Mouse (Mus musculus) embryonic facial prominence, embryonic 13.5 days (tissue): Measurements from ENCODE around the gene Gm21988. TPM values are rescaled to one million over a fixed set of nuclear protein-coding genes. Genes with fewer than 3 reads are reported as not detected.

Experiments
- ATAC-seq: fragments of 200-750 bp; cut with Nextera tagmentation; 2 replicates; pipeline ENCODE4 v1.8.0; 2017; ENCODE audit warnings: low read depth; ENCODE audit not compliant: insufficient number of reproducible peaks, insufficient read depth, low FRiP score, low TSS enrichment
- H3K27ac ChIP-seq: fragments of 300-500 bp; sonication (generic); 2 replicates; pipeline ENCODE4 v1.5.1; 2015; ENCODE audit warnings: moderate library complexity, mild to moderate bottlenecking, inconsistent platforms
- H3K27me3 ChIP-seq: fragments of 300-500 bp; sonication (generic); 2 replicates; pipeline ENCODE4 v1.6.1; 2015; ENCODE audit warnings: mild to moderate bottlenecking, inconsistent platforms
- H3K36me3 ChIP-seq: fragments of 300-500 bp; sonication (generic); 2 replicates; pipeline ENCODE4 v1.6.1; 2015; ENCODE audit warnings: mild to moderate bottlenecking, inconsistent platforms
- H3K4me1 ChIP-seq: fragments of 300-500 bp; sonication (generic); 2 replicates; pipeline ENCODE4 v1.6.1; 2015; ENCODE audit warnings: inconsistent platforms
- H3K4me2 ChIP-seq: fragments of 300-500 bp; sonication (generic); 2 replicates; pipeline ENCODE4 v1.6.1; 2015; ENCODE audit warnings: moderate library complexity, mild to moderate bottlenecking, inconsistent platforms
- H3K4me3 ChIP-seq: fragments of 300-500 bp; sonication (generic); 2 replicates; pipeline ENCODE4 v1.5.1; 2015; ENCODE audit warnings: mild to moderate bottlenecking, inconsistent platforms
- H3K9ac ChIP-seq: fragments of 300-500 bp; sonication (generic); 2 replicates; pipeline ENCODE4 v1.6.1; 2015; ENCODE audit warnings: mild to moderate bottlenecking, inconsistent platforms
- H3K9me3 ChIP-seq: fragments of 300-500 bp; sonication (generic); 2 replicates; pipeline ENCODE4 v1.6.1; 2016; ENCODE audit warnings: inconsistent platforms
- WGBS: fragments of 180-500 bp; shearing (Covaris S2); methylation state at CpG from one replicate; pipeline ENCODE4 v1.1.7; 2015; ENCODE audit warnings: mixed read lengths; 5-methylcytosine and 5-hydroxymethylcytosine counted together
- polyA plus RNA-seq: library from polyadenylated mRNA; unstranded; fragments of >200 nt; fragmentation: Nextera tagmentation; extraction: Ambion mirVana; gene quantifications from 2 replicates; pipeline ENCODE4 v1.2.1, GENCODE M21; 2015

Gm21988 gene
- polyA plus RNA-seq, 1 experiment from 2014 or later: 13.9 TPM

DNA sequence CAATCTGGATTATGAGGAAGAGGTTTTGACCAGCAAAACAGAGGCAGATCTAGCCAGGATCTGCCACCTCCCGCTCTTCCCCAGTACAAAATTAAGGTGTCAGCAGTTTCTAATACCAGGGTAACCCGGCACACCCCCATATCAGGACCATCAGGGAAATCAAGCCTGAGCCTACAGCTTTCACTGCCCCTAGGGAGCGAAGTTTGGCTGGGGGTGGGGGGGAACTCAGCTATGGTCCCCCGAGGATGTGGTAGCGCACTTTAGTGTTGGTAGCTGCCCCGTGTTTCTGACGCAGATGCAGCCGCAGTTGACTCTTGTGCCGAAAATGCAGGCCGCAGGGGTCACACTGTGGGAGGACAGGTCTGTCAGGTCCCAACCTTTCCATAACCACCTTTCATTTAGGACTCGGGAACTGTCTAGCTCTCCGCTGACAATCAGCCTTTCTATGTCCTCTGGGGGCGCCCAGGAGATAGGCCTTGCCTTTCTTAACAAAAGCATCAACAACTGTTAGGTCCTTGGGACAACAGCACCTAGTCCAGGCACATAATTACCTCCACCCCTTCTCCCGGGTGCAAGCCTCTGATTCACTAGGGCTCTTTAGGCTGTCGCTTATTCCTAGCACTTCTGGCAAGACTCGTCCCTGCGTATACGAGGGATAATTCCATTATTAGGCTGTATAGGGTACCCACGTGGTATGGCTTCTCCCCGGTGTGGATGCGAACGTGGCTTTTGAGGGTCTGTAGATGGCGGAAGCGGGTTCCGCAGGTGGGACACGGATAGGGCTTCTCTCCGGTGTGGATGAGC, 13.6 kb downstream of the Gm21988 start:
- H3K4me2 ChIP-seq: peak overlapping the region; percentile 52
- H3K4me3 ChIP-seq: peak overlapping the region; percentile 30
- H3K4me1 ChIP-seq: peaks cover 45% of the 10 kb centered on the region
- no peaks in the 10 kb centered on the region for H3K36me3 ChIP-seq
- H3K9ac ChIP-seq: peak overlapping the region; percentile 55; the same call in 1 of the 2 replicates
- WGBS: 15% methylated on average over 27 of the region's 27 CpGs
- H3K27me3 ChIP-seq: peaks cover 84% of the 10 kb centered on the region
- no peak for ATAC-seq
- H3K9me3 ChIP-seq: no peaks in the 10 kb centered on the region
- no peak overlapping the region for H3K27ac ChIP-seq

DNA sequence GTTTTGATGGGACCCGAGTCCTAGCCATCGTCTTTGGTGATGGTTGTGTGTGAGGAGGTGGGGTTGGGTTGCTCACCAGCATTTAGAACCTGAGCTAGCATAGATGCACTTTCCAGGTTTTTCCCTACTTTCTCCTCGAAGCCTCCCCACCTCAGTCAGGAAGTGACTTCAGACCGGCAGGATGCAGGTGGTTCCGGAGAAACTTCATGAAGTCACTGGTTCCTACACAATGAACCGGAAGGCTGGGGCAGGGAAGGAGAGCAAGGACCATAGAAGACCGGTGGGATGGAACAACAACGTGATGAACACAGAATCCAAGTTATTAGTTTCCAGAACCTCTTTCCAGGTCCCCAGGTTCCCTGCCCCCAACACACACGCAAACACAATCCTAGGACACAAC, 15.9 kb downstream of the Gm21988 start:
- H3K4me3 ChIP-seq: no peak overlapping the region
- H3K27ac ChIP-seq: no peak overlapping the region
- no peak for ATAC-seq
- no peak overlapping the region for H3K9ac ChIP-seq
- H3K36me3 ChIP-seq: no peaks in the 10 kb centered on the region
- no peak overlapping the region for H3K4me2 ChIP-seq
- peaks cover 63% of the 10 kb centered on the region for H3K27me3 ChIP-seq
- 88% methylated on average over 9 of the region's 9 CpGs for WGBS
- no peaks in the 10 kb centered on the region for H3K9me3 ChIP-seq
- H3K4me1 ChIP-seq: peaks cover 45% of the 10 kb centered on the region

DNA sequence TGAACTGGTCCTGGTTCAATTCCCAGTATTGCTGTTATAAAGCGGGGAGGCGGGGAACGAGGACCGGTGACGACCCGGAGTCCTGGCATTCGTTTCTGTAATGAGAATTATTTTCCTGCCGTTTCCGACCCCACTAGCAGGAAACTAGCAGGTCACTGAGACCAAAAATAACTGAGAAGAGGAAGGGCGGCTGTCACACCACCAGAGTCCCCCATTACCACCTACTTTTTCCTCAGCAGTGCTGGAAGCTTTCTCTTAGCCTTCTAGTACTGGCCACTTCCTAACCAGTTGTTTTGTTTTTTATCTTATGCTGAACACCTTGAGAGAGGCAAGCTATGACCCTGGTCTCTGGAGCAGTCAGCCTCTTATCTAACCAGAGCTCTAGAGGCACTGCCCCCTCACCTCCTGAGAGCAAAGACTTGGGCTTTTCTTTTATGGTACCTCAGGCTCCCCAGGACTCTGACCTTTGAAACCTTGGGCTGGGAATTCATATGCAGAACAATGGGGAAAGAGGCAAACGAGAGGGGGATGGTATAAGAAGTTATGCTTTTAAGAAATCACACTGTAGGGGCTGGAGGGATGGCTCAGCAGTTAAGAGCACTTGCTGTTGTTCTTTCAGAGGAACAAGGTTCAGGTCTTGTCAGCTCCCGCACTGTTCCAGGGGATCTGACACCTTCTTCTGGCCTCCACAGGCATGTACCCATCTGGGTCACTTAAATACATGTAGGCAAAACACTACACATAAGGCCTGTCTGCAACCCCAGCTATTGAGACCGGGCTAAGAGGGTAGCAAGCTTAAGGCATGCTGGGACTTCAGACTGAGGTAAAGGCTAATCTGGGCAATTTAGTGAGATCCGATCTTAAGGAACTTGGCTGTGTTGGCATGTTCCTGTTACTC, 17.8 kb downstream of the Gm21988 start:
- H3K4me3 ChIP-seq: peak overlapping the region; percentile 59
- peaks cover 47% of the 10 kb centered on the region for H3K4me1 ChIP-seq
- 10% methylated on average over 14 of the region's 14 CpGs for WGBS
- peaks cover 55% of the 10 kb centered on the region for H3K27me3 ChIP-seq
- H3K36me3 ChIP-seq: peaks cover 10% of the 10 kb centered on the region
- H3K9ac ChIP-seq: peak overlapping the region; percentile 77
- no peak for ATAC-seq
- H3K9me3 ChIP-seq: no peaks in the 10 kb centered on the region
- peak overlapping the region; percentile 81 for H3K27ac ChIP-seq
- peak overlapping the region; percentile 92 for H3K4me2 ChIP-seq

DNA sequence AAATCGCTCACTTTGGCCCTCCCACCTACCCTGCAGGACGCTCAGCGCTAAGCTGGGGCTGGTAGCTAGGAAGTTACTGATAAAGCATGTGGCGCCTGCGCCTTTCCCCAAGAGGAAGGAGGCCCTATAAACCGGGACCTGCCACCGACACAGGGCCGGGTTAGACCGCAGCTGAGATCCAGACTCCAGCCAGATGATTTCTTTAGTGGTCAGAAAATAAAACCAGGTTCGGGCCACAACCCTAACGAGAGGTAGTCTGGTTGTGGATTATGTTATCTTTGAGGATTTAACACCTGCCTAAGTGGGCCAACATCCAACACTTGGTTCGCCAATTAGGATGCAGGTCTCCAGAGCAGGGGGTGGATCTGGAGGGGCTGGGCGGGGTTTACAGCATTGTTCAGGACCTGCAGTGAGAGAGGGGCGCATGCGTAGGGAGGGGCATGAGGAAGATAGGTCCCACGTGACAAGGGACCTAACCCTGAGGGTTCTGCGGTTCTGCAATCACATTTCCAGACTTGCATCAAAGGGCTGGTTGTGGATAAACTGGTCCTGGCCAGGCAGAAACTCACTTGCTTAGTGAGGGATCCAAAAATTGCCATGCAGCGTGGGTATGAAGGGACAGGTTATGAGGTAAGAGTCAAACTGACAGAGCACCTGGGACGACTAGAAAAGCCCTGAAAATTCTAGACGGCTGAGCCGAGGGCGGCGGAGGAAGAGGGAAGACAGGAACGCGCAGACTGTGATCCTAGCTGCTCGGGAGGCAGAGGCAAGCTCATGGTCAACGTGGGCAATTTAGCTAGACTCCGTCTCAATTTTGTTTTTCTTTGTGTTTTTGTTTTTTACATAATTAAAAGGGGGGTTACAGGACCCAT, 18.7 kb downstream of the Gm21988 start, which contains the start of gene Slc16a13:
Gene Slc16a13, minus strand, starts transcription at position 334 of the 872 bp plus-strand sequence.
- peak; percentile 89 for ATAC-seq
- H3K4me1 ChIP-seq: peaks cover 39% of the 10 kb centered on the region
- peaks cover 10% of the 10 kb centered on the region for H3K36me3 ChIP-seq
- H3K9me3 ChIP-seq: no peaks in the 10 kb centered on the region
- H3K4me2 ChIP-seq: peak within 1 kb of the TSS; percentile 92
- H3K27ac ChIP-seq: peak within 1 kb of the TSS; percentile 81
- H3K9ac ChIP-seq: peak within 1 kb of the TSS; percentile 77
- H3K27me3 ChIP-seq: peaks cover 55% of the 10 kb centered on the region
- WGBS: under 1% methylated on average over 28 of the region's 28 CpGs
- H3K4me3 ChIP-seq: peak within 1 kb of the TSS; percentile 59

DNA sequence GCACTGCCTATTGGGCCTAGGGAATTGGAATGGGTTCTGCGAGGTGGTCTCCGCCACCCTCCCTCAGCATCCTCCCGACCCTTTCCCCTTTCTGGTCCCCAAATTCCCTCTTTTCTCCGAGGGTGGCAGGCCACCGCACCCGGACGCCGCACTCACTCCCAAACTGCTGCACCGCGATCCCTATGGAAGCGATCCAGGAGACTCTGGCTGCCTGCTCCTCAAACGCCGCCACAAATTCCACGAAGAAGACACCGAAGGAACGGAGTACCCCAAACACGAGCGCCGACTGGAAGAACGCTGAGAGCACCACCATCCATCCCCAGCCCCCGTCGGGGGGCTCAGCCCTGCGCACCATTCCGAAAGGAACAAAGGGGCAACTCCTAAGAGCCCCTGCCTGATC, 19.3 kb downstream of the Gm21988 start:
- Histone ChIP-seq H3K36me3 (peaks cover 10% of the 10 kb centered on the region), H3K4me3 (peak overlapping the region; percentile 59), H3K4me1 (peaks cover 40% of the 10 kb centered on the region), H3K27me3 (peaks cover 55% of the 10 kb centered on the region), H3K27ac (peak overlapping the region; percentile 80), H3K9me3 (no peaks in the 10 kb centered on the region), H3K4me2 (peak overlapping the region; percentile 92), H3K9ac (peak overlapping the region; percentile 77)
- under 1% methylated on average over 24 of the region's 24 CpGs for WGBS
- no peak; the same call in 1 of the 2 replicates for ATAC-seq

DNA sequence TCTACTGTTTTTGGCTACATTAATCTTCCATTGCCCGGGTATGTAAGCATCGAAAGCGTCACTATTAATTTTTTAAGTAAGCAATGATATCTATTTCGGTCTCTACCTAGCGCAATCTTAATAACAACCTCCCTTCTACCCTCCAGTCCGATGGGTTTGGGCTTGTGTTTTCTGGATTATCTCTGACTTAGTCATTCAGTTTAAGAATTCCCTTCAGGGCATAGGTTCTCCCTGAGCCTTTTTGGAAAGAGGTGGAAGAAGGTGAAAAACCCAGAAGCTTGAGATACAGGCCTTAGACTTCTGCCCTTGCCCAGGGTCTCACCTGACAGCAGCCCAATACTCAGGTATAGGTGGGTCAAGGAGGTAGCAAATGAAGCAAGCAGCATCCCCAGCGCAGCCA, 19.8 kb downstream of the Gm21988 start:
- Histone ChIP-seq H3K4me1 (peaks cover 43% of the 10 kb centered on the region), H3K9me3 (no peaks in the 10 kb centered on the region), H3K4me2 (peak overlapping the region; percentile 92), H3K4me3 (peak overlapping the region; percentile 59), H3K9ac (peak overlapping the region; percentile 77), H3K27me3 (peaks cover 55% of the 10 kb centered on the region), H3K27ac (peak overlapping the region; percentile 80), H3K36me3 (peaks cover 10% of the 10 kb centered on the region)
- WGBS: 51% methylated on average over 7 of the region's 7 CpGs
- no peak for ATAC-seq

DNA sequence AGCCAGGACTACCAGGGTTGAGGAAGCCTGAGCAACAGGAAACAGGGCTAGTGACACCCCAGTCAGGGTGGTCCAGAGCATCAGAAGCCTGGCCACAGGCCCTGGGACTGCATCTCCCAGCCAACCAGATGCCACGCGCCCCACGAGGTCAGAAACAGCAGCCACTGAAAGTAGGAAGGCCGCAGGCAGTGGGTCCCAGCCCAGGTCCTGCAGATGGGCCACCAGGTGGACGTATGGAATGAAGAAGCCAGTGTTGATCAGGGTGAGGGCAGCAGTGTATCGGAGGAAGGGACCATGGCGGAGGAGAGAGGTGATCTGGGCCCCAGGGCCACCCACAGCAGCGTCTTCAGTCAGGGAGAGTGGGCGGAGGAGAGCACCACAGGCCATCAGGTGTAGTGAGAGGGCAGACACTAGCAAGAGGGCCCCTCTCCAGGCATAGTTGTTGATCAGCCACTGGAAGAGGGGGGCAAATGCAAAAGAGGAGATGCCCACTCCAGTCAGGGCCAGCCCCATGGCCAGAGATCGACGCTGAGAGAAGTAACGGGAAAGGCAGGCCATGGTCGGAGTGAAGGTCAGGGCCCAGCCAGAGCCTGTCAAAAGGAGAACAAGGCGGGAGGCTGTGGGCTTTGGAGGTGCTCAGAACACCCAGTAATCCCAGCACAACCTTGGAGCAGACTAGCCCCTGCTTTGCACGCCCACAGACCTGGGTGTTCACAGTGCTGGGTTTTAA, 20.7 kb downstream of the Gm21988 start:
- Histone ChIP-seq H3K36me3 (peaks cover 10% of the 10 kb centered on the region), H3K4me3 (peak overlapping the region; percentile 3; the same call in 1 of the 2 replicates), H3K9me3 (no peaks in the 10 kb centered on the region), H3K4me2 (peak overlapping the region; percentile 92), H3K4me1 (peaks cover 53% of the 10 kb centered on the region), H3K27me3 (peaks cover 55% of the 10 kb centered on the region), H3K27ac (no peak overlapping the region), H3K9ac (0 out of 2 replicates have a peak overlapping the region, but pooled peaks have one; percentile 36)
- 84% methylated on average over 15 of the region's 15 CpGs for WGBS
- no peak for ATAC-seq

DNA sequence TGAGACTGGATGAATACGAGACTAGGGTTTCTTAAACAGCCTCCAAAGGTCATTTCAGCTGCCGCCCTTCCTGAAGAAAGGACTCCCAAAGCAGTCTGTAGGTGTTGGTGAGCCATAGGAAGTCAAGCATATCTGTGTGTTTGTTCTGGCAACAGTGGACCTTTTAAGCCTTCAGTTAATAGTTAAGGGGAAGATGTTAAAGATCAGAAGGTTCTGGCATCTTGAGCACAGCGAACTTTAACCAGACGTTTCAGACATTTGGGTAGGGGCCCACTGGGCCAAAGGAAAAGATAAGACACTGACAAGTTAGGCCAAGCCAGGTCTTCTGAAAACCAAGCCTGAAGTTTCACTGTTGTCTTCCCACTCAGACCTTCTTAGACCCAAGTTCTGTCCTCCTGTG, 21.6 kb downstream of the Gm21988 start:
- Histone ChIP-seq H3K36me3 (peaks cover 10% of the 10 kb centered on the region), H3K4me3 (no peak overlapping the region), H3K9me3 (no peaks in the 10 kb centered on the region), H3K4me1 (peaks cover 56% of the 10 kb centered on the region), H3K27ac (no peak overlapping the region), H3K27me3 (peaks cover 58% of the 10 kb centered on the region), H3K4me2 (no peak overlapping the region; the same call in 1 of the 2 replicates), H3K9ac (no peak overlapping the region)
- 82% methylated on average over 4 of the region's 4 CpGs for WGBS
- no peak for ATAC-seq

DNA sequence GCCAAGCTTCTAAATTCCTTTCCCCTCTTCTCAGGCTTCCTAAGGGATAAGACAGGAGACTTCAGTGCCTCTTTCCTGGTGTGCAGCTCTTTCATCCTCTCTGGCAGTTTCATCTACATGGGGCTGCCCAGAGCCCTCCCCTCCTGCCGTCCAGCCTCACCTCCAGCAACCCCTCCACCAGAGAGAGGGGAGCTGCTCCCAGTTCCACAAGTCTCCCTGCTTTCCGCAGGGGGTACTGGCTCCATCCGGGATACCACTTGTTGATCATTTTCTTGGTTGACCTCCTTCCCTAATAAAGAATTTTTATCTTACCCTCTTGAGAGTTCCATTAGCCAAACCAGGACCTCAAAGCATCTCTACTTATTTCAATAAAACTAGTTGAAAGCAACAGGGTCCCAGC, 23.5 kb downstream of the Gm21988 start:
- ATAC-seq: no peak
- H3K4me1 ChIP-seq: peaks cover 43% of the 10 kb centered on the region
- no peak overlapping the region for H3K4me3 ChIP-seq
- no peak overlapping the region for H3K27ac ChIP-seq
- peaks cover 10% of the 10 kb centered on the region for H3K36me3 ChIP-seq
- WGBS: 50% methylated on average over 3 of the region's 3 CpGs
- H3K9ac ChIP-seq: no peak overlapping the region
- peaks cover 65% of the 10 kb centered on the region for H3K27me3 ChIP-seq
- H3K9me3 ChIP-seq: no peaks in the 10 kb centered on the region
- no peak overlapping the region for H3K4me2 ChIP-seq

DNA sequence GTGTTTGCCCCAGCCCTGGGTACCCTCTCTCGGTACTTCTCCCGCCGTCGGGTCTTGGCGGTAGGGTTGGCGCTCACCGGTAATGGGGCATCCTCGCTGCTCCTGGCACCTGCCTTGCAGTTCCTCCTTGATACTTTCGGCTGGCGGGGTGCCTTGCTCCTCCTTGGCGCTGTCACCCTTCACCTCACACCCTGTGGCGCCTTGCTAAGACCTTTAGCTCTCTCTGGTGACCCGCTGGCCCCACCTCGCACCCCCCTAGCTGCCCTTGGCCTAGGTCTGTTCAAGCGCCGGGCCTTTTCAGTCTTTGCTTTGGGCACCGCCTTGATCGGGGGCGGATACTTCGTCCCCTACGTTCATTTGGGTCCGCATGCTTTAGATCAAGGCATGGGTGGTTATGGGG, 24.3 kb downstream of the Gm21988 start:
- Histone ChIP-seq H3K4me3 (peak overlapping the region; percentile 42), H3K36me3 (peaks cover 10% of the 10 kb centered on the region), H3K9ac (no peak overlapping the region), H3K4me1 (peaks cover 38% of the 10 kb centered on the region), H3K27ac (no peak overlapping the region), H3K27me3 (peaks cover 67% of the 10 kb centered on the region), H3K9me3 (no peaks in the 10 kb centered on the region), H3K4me2 (peak overlapping the region; percentile 76)
- ATAC-seq: no peak
- 11% methylated on average over 22 of the region's 22 CpGs for WGBS
